Comparison of ENCODE assay signal across 9 mouse cellular contexts in the genomic region with DNA sequence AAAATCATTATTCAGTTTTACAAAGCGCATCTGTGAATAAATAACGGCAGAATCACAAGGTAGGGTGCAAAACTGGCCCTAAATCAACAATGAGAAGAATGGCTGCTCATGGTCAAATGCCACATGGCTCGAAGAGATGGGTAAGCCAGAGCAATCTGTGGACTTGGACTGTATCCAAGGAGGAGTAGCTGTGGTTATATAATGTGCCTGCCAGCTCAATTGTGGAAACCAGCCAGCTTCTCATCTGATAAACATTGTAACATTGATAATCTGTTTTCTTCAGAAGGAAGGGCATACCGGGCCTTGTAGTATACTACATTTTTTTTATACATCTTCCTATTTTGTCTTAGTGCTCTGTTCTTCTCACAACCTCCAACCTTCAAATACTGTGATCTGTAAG. TPM values are rescaled to one million over a fixed set of nuclear protein-coding genes. Genes with fewer than 3 reads are reported as not detected.
DNase-seq lines count a peak whose midpoint lies in the region; ATAC-seq and TF ChIP-seq lines count a peak whose summit lies in the region.
"Had no signal": no experiment of that assay in that cellular context is flagged by ENCODE, and none has a peak within 500 bp of the region (broad histone marks: within the 10 kb centered on the region; RNA-seq: fewer than 3 reads in every experiment).

No protein-coding gene starts in this region.

- H3K36me3 ChIP-seq in liver, postnatal 0 days (replicated peaks; ENCODE audit: insufficient read depth, low read length): peaks cover 54% of the 10 kb centered on the region
- peaks cover 83% of the 10 kb centered on the region for H3K36me3 ChIP-seq in liver, embryonic 12.5 days

- DNase-seq in gastrocnemius, adult 2 months: no peak
- DNase-seq in gastrocnemius, postnatal 25 days: no peak
- peak; percentile 28 for DNase-seq in liver, postnatal 0 days
- DNase-seq in cerebellum, adult 11 months: peak; percentile 78
- peak; percentile 12 to 25 for DNase-seq in layer of hippocampus, postnatal 36 days
- no peak for DNase-seq in neural tube, embryonic 10.5 days (ENCODE audit: extremely low spot score, low spot score)
- DNase-seq in gastrocnemius, postnatal 4 days (ENCODE audit: low spot score in 2 of 2): no peak

- TF ChIP-seq CTCF in gastrocnemius, adult 2 months (IDR thresholded peaks at IDR 0.05): no peak
- TF ChIP-seq CTCF in liver, postnatal 0 days (IDR thresholded peaks at IDR 0.05; ENCODE audit: low read depth): no peak

- H3K27ac ChIP-seq in gastrocnemius, adult 2 months: peak overlapping the region; percentile 13; the same call in 1 of the 2 replicates
- no peak overlapping the region for H3K27ac ChIP-seq in liver, postnatal 0 days (ENCODE audit: low read depth)
- no peak overlapping the region for H3K27ac ChIP-seq in liver, embryonic 12.5 days

- H3K9ac ChIP-seq in liver, postnatal 0 days (replicated peaks): no peak overlapping the region
- no peak overlapping the region for H3K9ac ChIP-seq in liver, embryonic 12.5 days

- H3K9me3 ChIP-seq in liver, postnatal 0 days (ENCODE audit: low read length): no peaks in the 10 kb centered on the region
- H3K9me3 ChIP-seq in liver, embryonic 12.5 days (replicated peaks): no peaks in the 10 kb centered on the region

- H3K4me2 ChIP-seq in liver, postnatal 0 days (ENCODE audit: low read depth, low read length): no peak overlapping the region
- H3K4me2 ChIP-seq in liver, embryonic 12.5 days: no peak overlapping the region

- no peak overlapping the region for H3K4me3 ChIP-seq in gastrocnemius, adult 2 months
- H3K4me3 ChIP-seq in liver, postnatal 0 days (ENCODE audit: low read depth, low read length): no peak overlapping the region
- no peak overlapping the region for H3K4me3 ChIP-seq in liver, embryonic 12.5 days

- no peaks in the 10 kb centered on the region for H3K27me3 ChIP-seq in liver, postnatal 0 days (ENCODE audit: insufficient read depth, low read length)
- H3K27me3 ChIP-seq in liver, embryonic 12.5 days (replicated peaks): no peaks in the 10 kb centered on the region
- H3K27me3 ChIP-seq: CH12.LX had no signal

- no peak for TF ChIP-seq EP300 in liver, postnatal 0 days (IDR thresholded peaks at IDR 0.05; ENCODE audit: low read depth)

- intact Hi-C loops in gastrocnemius, adult 2 months (cut with DNase I): no loop called here

- 53% methylated on average over 4 of the region's 4 CpGs for WGBS in liver, postnatal 0 days (ENCODE audit: insufficient replicate concordance)
- WGBS in liver, embryonic 12.5 days (ENCODE audit: insufficient replicate concordance): 79% methylated on average over 4 of the region's 4 CpGs

- peak; percentile 54 for ATAC-seq in liver, postnatal 0 days
- ATAC-seq in liver, embryonic 12.5 days: no peak

- 0 out of 2 replicates have a peak, but pooled peaks cover 3% of the 10 kb centered on the region for H3K4me1 ChIP-seq in liver, postnatal 0 days (ENCODE audit: insufficient read depth)
- H3K4me1 ChIP-seq in liver, embryonic 12.5 days: no peaks in the 10 kb centered on the region

RNA-seq across cellular contexts. Expression of a gene that starts 31.9 kb away (rescaled TPM):
- 10 to 100 TPM; 22.1 to 23.2 TPM for total RNA-seq in gastrocnemius, adult 2 months (2021)
- total RNA-seq in gastrocnemius, postnatal 25 days (2021): 10 to 100 TPM; 16.8 to 17.8 TPM
- 6.8 and 7.1 TPM in 2 replicates for polyA plus RNA-seq in liver, postnatal 0 days (2015; fragmentation: Nextera tagmentation; extraction: Ambion mirVana)
- 19.3 and 20.7 TPM in 2 replicates for polyA plus RNA-seq in liver, embryonic 12.5 days (2016; fragmentation: Nextera tagmentation; extraction: Ambion mirVana)
- total RNA-seq in layer of hippocampus, postnatal 36 days (2021): 10 to 100 TPM; 25.3 to 25.4 TPM
- total RNA-seq in gastrocnemius, postnatal 4 days (2021): 10 to 100 TPM; 22.7 to 24.2 TPM

Comparison
In these comparisons a context has a peak if more than half of its experiments do, and no peak if none do; other contexts are left out.
1. DNase-seq: peak in liver, postnatal 0 days (single experiment), cerebellum, adult 11 months (single experiment) and layer of hippocampus, postnatal 36 days (2 of 2); none in gastrocnemius, adult 2 months (single experiment), gastrocnemius, postnatal 25 days (single experiment), neural tube, embryonic 10.5 days (single experiment) and gastrocnemius, postnatal 4 days (0 of 2).